Mouse (Mus musculus): ENCODE data around the gene Olfr1245. TPM values are rescaled to one million over a fixed set of nuclear protein-coding genes. Genes with fewer than 3 reads are reported as not detected.
"Not testable (repeated sequence)": the region's sequence is repeated elsewhere in the genome, so short reads cannot be mapped to it uniquely, and the experiment has no call there.

The Olfr1245 gene
- polyA plus RNA-seq (2014; fragmentation: Nextera tagmentation; extraction: Ambion mirVana): not detected in 2 replicates

DNA sequence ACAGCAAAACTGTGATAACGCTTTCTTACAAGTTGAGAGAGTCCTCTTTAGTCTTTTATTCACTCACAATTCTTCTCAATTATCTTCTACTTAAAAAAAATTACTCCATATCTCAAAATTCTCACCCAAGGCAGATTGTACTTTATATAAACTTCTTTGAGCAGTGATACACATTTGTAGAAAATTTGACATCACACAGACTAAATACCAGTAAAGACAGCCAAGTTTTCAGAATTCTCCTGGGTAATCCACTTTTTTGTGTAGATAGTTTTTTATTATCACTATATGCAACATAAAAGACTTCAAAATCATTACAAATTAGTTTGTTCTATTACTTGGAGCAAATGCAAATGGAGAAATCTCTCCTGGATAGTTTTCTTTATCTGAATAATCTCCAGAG is at the start of gene Olfr1245:
Olfr1245 (minus strand) TSS at position 101 of the 400 bp plus-strand sequence.
- no peak for DNase-seq (ENCODE audit: low spot score)
- Histone ChIP-seq H3K9ac (ENCODE audit: low read depth, low read length) (no peak within 1 kb of the TSS), H3K4me1 (replicated peaks; ENCODE audit: control insufficient read depth, insufficient read depth, low read length) (no peaks in the 10 kb centered on the region), H3K4me2 (replicated peaks; ENCODE audit: low read depth, low read length) (no peak within 1 kb of the TSS), H3K36me3 (ENCODE audit: control insufficient read depth, insufficient read depth, low read length) (no peaks in the 10 kb centered on the region), H3K27me3 (ENCODE audit: control insufficient read depth, insufficient read depth, low read length) (no peaks in the 10 kb centered on the region), H3K4me3 (ENCODE audit: low read depth, low read length) (no peak within 1 kb of the TSS), H3K27ac (ENCODE audit: low read depth, low read length) (no peak within 1 kb of the TSS), H3K9me3 (ENCODE audit: control insufficient read depth, low read length) (no peaks in the 10 kb centered on the region)
- ATAC-seq (ENCODE audit: low FRiP score): no peak
- 90% methylated on average over 1 of the region's 1 CpGs for WGBS

DNA sequence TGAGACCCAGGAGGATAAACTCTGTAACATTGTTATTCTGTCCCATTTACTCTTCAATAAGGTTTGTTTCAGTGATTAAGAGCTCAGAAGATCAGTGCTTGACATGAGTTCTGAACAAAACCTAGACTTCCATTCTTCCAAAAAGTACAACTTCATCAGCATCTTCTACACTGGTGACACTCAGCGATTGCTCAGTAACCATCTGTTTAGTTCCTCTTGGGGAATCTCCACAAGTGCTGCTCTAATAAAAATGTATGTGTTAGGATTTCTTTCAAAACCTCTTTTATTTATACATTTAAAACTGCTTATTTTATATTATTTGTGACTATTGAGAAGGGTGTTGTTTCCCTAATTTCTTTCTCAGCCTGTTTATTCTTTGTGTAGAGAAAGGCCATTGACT is 39.9 kb upstream of the Olfr1245 start, which contains the start of gene Olfr1248:
Olfr1248 (minus strand) TSS at position 101 of the 400 bp plus-strand sequence.
- not testable (repeated sequence) for ATAC-seq (ENCODE audit: low FRiP score)

GRCm38 (mm10) chr2:89614030-89614429 is 35.8 kb upstream of the Olfr1245 start, which contains the start of gene Olfr1247:
Gene Olfr1247 (minus strand): TSS chr2:89614130.
- H3K4me2 ChIP-seq (replicated peaks; ENCODE audit: low read depth, low read length): no peak within 1 kb of the TSS
- no peak within 1 kb of the TSS for H3K4me3 ChIP-seq (ENCODE audit: low read depth, low read length)
- no peaks in the 10 kb centered on the region for H3K9me3 ChIP-seq (ENCODE audit: control insufficient read depth, low read length)
- 95% methylated on average over 2 of the region's 2 CpGs for WGBS
- no peaks in the 10 kb centered on the region for H3K27me3 ChIP-seq (ENCODE audit: control insufficient read depth, insufficient read depth, low read length)
- no peak for ATAC-seq (ENCODE audit: low FRiP score)
- no peak within 1 kb of the TSS for H3K27ac ChIP-seq (ENCODE audit: low read depth, low read length)
- H3K4me1 ChIP-seq (replicated peaks; ENCODE audit: control insufficient read depth, insufficient read depth, low read length): no peaks in the 10 kb centered on the region
- no peaks in the 10 kb centered on the region for H3K36me3 ChIP-seq (ENCODE audit: control insufficient read depth, insufficient read depth, low read length)
- no peak for DNase-seq (ENCODE audit: low spot score)
- no peak within 1 kb of the TSS for H3K9ac ChIP-seq (ENCODE audit: low read depth, low read length)

More for the DNA sequence above, 39.9 kb upstream of the Olfr1245 start, which contains the start of gene Olfr1248:
- DNase-seq (ENCODE audit: low spot score); H3K4me2 ChIP-seq (replicated peaks; ENCODE audit: low read depth, low read length); H3K9ac ChIP-seq (ENCODE audit: low read depth, low read length); H3K4me1 ChIP-seq (replicated peaks; ENCODE audit: control insufficient read depth, insufficient read depth, low read length); H3K27me3 ChIP-seq (ENCODE audit: control insufficient read depth, insufficient read depth, low read length); H3K9me3 ChIP-seq (ENCODE audit: control insufficient read depth, low read length); H3K4me3 ChIP-seq (ENCODE audit: low read depth, low read length); H3K27ac ChIP-seq (ENCODE audit: low read depth, low read length); H3K36me3 ChIP-seq (ENCODE audit: control insufficient read depth, insufficient read depth, low read length): not testable (repeated sequence)
- WGBS: 94% methylated on average over 1 of the region's 1 CpGs

- Histone ChIP-seq H3K4me2 (replicated peaks; ENCODE audit: low read depth, low read length) (no peak within 1 kb of the TSS), H3K4me1 (replicated peaks; ENCODE audit: control insufficient read depth, insufficient read depth, low read length) (no peaks in the 10 kb centered on the region), H3K9me3 (ENCODE audit: control insufficient read depth, low read length) (no peaks in the 10 kb centered on the region), H3K9ac (ENCODE audit: low read depth, low read length) (no peak within 1 kb of the TSS), H3K36me3 (ENCODE audit: control insufficient read depth, insufficient read depth, low read length) (no peaks in the 10 kb centered on the region), H3K27ac (ENCODE audit: low read depth, low read length) (no peak within 1 kb of the TSS), H3K27me3 (ENCODE audit: control insufficient read depth, insufficient read depth, low read length) (no peaks in the 10 kb centered on the region), H3K4me3 (ENCODE audit: low read depth, low read length) (no peak within 1 kb of the TSS)
- WGBS: 83% methylated on average over 2 of the region's 2 CpGs
- ATAC-seq (ENCODE audit: low FRiP score) (no peak), DNase-seq (ENCODE audit: low spot score) (no peak)
These were observed 14.8 kb upstream of the Olfr1245 start, which contains the start of gene Olfr1246 for GRCm38 (mm10) chr2:89593057-89593456. Gene Olfr1246 (minus strand): TSS chr2:89593157.

GRCm38 (mm10) chr2:89562706-89563105 is 15.5 kb downstream of the Olfr1245 start:
- H3K4me3 ChIP-seq (ENCODE audit: low read depth, low read length); ATAC-seq (ENCODE audit: low FRiP score); H3K27me3 ChIP-seq (ENCODE audit: control insufficient read depth, insufficient read depth, low read length); DNase-seq (ENCODE audit: low spot score); H3K4me2 ChIP-seq (replicated peaks; ENCODE audit: low read depth, low read length); H3K9ac ChIP-seq (ENCODE audit: low read depth, low read length); H3K27ac ChIP-seq (ENCODE audit: low read depth, low read length); H3K4me1 ChIP-seq (replicated peaks; ENCODE audit: control insufficient read depth, insufficient read depth, low read length); H3K36me3 ChIP-seq (ENCODE audit: control insufficient read depth, insufficient read depth, low read length); H3K9me3 ChIP-seq (ENCODE audit: control insufficient read depth, low read length): not testable (repeated sequence)
- WGBS: 65% methylated on average over 2 of the region's 2 CpGs

- Histone ChIP-seq H3K36me3 (ENCODE audit: control insufficient read depth, insufficient read depth, low read length) (no peaks in the 10 kb centered on the region), H3K4me1 (replicated peaks; ENCODE audit: control insufficient read depth, insufficient read depth, low read length) (no peaks in the 10 kb centered on the region), H3K27ac (ENCODE audit: low read depth, low read length) (no peak overlapping the region), H3K4me3 (ENCODE audit: low read depth, low read length) (no peak overlapping the region), H3K4me2 (replicated peaks; ENCODE audit: low read depth, low read length) (no peak overlapping the region), H3K9me3 (ENCODE audit: control insufficient read depth, low read length) (no peaks in the 10 kb centered on the region), H3K9ac (ENCODE audit: low read depth, low read length) (no peak overlapping the region), H3K27me3 (ENCODE audit: control insufficient read depth, insufficient read depth, low read length) (no peaks in the 10 kb centered on the region)
- DNase-seq (ENCODE audit: low spot score): peak; percentile 6
- no peak for ATAC-seq (ENCODE audit: low FRiP score)
- WGBS: 64% methylated on average over 2 of the region's 2 CpGs
These were observed 33.7 kb downstream of the Olfr1245 start for GRCm38 (mm10) chr2:89544516-89544915.

GRCm38 (mm10) chr2:89539923-89540322 is 38.3 kb downstream of the Olfr1245 start:
- no peak overlapping the region for H3K27ac ChIP-seq (ENCODE audit: low read depth, low read length)
- no peak overlapping the region for H3K4me2 ChIP-seq (replicated peaks; ENCODE audit: low read depth, low read length)
- H3K4me1 ChIP-seq (replicated peaks; ENCODE audit: control insufficient read depth, insufficient read depth, low read length): no peaks in the 10 kb centered on the region
- DNase-seq (ENCODE audit: low spot score) (no peak), ATAC-seq (ENCODE audit: low FRiP score) (no peak)
- no peaks in the 10 kb centered on the region for H3K9me3 ChIP-seq (ENCODE audit: control insufficient read depth, low read length)
- no peaks in the 10 kb centered on the region for H3K27me3 ChIP-seq (ENCODE audit: control insufficient read depth, insufficient read depth, low read length)
- H3K9ac ChIP-seq (ENCODE audit: low read depth, low read length): no peak overlapping the region
- 71% methylated on average over 1 of the region's 1 CpGs for WGBS
- no peak overlapping the region for H3K4me3 ChIP-seq (ENCODE audit: low read depth, low read length)
- H3K36me3 ChIP-seq (ENCODE audit: control insufficient read depth, insufficient read depth, low read length): no peaks in the 10 kb centered on the region

DNA sequence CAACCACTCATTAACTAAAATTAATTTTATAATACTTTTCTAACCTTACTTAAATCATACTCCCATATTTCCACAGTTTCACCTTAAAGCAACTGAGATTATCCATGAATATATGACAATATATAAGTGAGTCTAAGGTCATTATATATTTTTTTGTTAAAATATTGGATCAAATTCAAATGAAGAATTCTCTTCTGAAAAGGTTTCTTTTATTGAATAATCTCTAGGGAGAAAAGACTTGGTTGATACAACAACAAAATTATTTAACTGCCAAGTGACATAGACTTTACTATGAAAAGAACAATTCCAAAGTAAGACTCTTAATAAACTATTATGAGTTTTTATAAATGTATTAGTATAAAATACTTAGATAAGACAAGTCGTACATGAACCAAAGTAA is 46.9 kb downstream of the Olfr1245 start, which contains the start of gene Olfr1243:
Olfr1243 (minus strand) TSS at position 101 of the 400 bp plus-strand sequence.
- H3K4me3 ChIP-seq (ENCODE audit: low read depth, low read length): no peak within 1 kb of the TSS
- no peaks in the 10 kb centered on the region for H3K27me3 ChIP-seq (ENCODE audit: control insufficient read depth, insufficient read depth, low read length)
- H3K4me2 ChIP-seq (replicated peaks; ENCODE audit: low read depth, low read length): no peak within 1 kb of the TSS
- DNase-seq (ENCODE audit: low spot score) (no peak), ATAC-seq (ENCODE audit: low FRiP score) (no peak)
- H3K27ac ChIP-seq (ENCODE audit: low read depth, low read length): no peak within 1 kb of the TSS
- H3K36me3 ChIP-seq (ENCODE audit: control insufficient read depth, insufficient read depth, low read length): no peaks in the 10 kb centered on the region
- WGBS: 91% methylated on average over 1 of the region's 1 CpGs
- H3K9me3 ChIP-seq (ENCODE audit: control insufficient read depth, low read length): no peaks in the 10 kb centered on the region
- no peak within 1 kb of the TSS for H3K9ac ChIP-seq (ENCODE audit: low read depth, low read length)
- H3K4me1 ChIP-seq (replicated peaks; ENCODE audit: control insufficient read depth, insufficient read depth, low read length): no peaks in the 10 kb centered on the region

Data from hindbrain, embryonic 11.5 days (tissue).